24 mouse cellular contexts compared by ENCODE assay signal in genomic region chr11:4224223-4224622, GRCm38 (mm10). TPM values are rescaled to one million over a fixed set of nuclear protein-coding genes. Genes with fewer than 3 reads are reported as not detected.
DNase-seq lines count a peak whose midpoint lies in the region; ATAC-seq and TF ChIP-seq lines count a peak whose summit lies in the region.
"Had no signal": no experiment of that assay in that cellular context is flagged by ENCODE, and none has a peak within 500 bp of the region (broad histone marks: within the 10 kb centered on the region; RNA-seq: fewer than 3 reads in every experiment).

No protein-coding gene starts in this region.

- no peak for TF ChIP-seq CTCF in liver, adult 2 months (IDR thresholded peaks at IDR 0.05; ENCODE audit: low read depth, low read length)

- peak overlapping the region; percentile 28; the same call in 1 of the 2 replicates for H3K4me2 ChIP-seq in heart, embryonic 12.5 days
- H3K4me2 ChIP-seq in liver, embryonic 16.5 days (ENCODE audit: low read depth, low read length): peak overlapping the region; percentile 76
- H3K4me2 ChIP-seq: embryonic facial prominence, embryonic 13.5 days; kidney, embryonic 15.5 days; midbrain, embryonic 12.5 days; neural tube, embryonic 15.5 days had no signal

- peak; percentile 68 for DNase-seq in adrenal gland, adult 2 months
- DNase-seq in adrenal gland, postnatal 4 days (ENCODE audit: low spot score in 2 of 2): no peak
- no peak for DNase-seq in heart, adult 11 months
- DNase-seq in liver, adult 2 months (ENCODE audit: extremely low read depth, low read depth, low spot score): peak; percentile 42
- no peak for DNase-seq in thymus, postnatal 0 days (ENCODE audit: low spot score)
- DNase-seq in B cell, adult 2 months: no peak
- DNase-seq: cerebellum, adult 2 months; cerebellum, postnatal 25 days; embryo, embryonic 11 days; gastrocnemius, postnatal 10 days; heart, adult 18-20 months; kidney, postnatal 36 days; lung, postnatal 10 days; thymus, adult 2 months had no signal

- no peak for ATAC-seq in heart, embryonic 12.5 days (ENCODE audit: insufficient number of reproducible peaks, low FRiP score)
- ATAC-seq in liver, embryonic 16.5 days (ENCODE audit: low read depth): 0 out of 2 replicates have a peak, but pooled peaks have one; percentile 10
- ATAC-seq: forebrain, embryonic 16.5 days; hindbrain, postnatal 0 days had no signal

- no peak overlapping the region for H3K9ac ChIP-seq in heart, embryonic 12.5 days
- H3K9ac ChIP-seq in liver, adult 2 months (ENCODE audit: low read depth, low read length): no peak overlapping the region
- peak overlapping the region; percentile 75 for H3K9ac ChIP-seq in liver, embryonic 16.5 days (ENCODE audit: low read depth, low read length)
- H3K9ac ChIP-seq: embryonic facial prominence, embryonic 13.5 days; kidney, embryonic 15.5 days; midbrain, embryonic 12.5 days; neural tube, embryonic 15.5 days had no signal

- H3K4me1 ChIP-seq in heart, embryonic 12.5 days (replicated peaks): peaks cover 7% of the 10 kb centered on the region
- H3K4me1 ChIP-seq in liver, adult 2 months (ENCODE audit: control insufficient read depth, insufficient read depth, low read length): peaks cover 4% of the 10 kb centered on the region; the same call in 1 of the 2 replicates
- H3K4me1 ChIP-seq in liver, embryonic 16.5 days (ENCODE audit: control insufficient read depth, low read depth, low read length): peaks cover 73% of the 10 kb centered on the region

- H3K27ac ChIP-seq in heart, embryonic 12.5 days (ENCODE audit: poor library complexity, severe bottlenecking): no peak overlapping the region
- H3K27ac ChIP-seq in liver, adult 2 months (replicated peaks; ENCODE audit: insufficient read depth, low read depth, low read length): no peak overlapping the region
- peak overlapping the region; percentile 90 for H3K27ac ChIP-seq in liver, embryonic 16.5 days (ENCODE audit: low read length)
- H3K27ac ChIP-seq: embryonic facial prominence, embryonic 13.5 days; hindbrain, postnatal 0 days; kidney, embryonic 15.5 days; midbrain, embryonic 12.5 days; neural tube, embryonic 15.5 days had no signal

- whole genome bisulfite sequencing in heart, embryonic 12.5 days: 28% methylated on average over 2 of the region's 2 CpGs
- 25% methylated on average over 2 of the region's 2 CpGs for whole genome bisulfite sequencing in liver, adult 2 months
- 54% methylated on average over 2 of the region's 2 CpGs for WGBS in liver, embryonic 16.5 days (ENCODE audit: insufficient replicate concordance)

- peaks cover 16% of the 10 kb centered on the region; the same call in 1 of the 2 replicates for H3K27me3 ChIP-seq in heart, embryonic 12.5 days (replicated peaks)
- H3K27me3 ChIP-seq in liver, adult 2 months (ENCODE audit: control insufficient read depth, insufficient read depth, low read length): no peaks in the 10 kb centered on the region
- H3K27me3 ChIP-seq in liver, embryonic 16.5 days (ENCODE audit: control insufficient read depth, insufficient read depth, low read depth, low read length): peaks cover 8% of the 10 kb centered on the region

- no peaks in the 10 kb centered on the region for H3K36me3 ChIP-seq in heart, embryonic 12.5 days
- H3K36me3 ChIP-seq in liver, adult 2 months (ENCODE audit: control insufficient read depth, insufficient read depth, low read length): no peaks in the 10 kb centered on the region
- H3K36me3 ChIP-seq in liver, embryonic 16.5 days (ENCODE audit: control insufficient read depth, insufficient read depth): no peaks in the 10 kb centered on the region
- H3K36me3 ChIP-seq: embryonic facial prominence, embryonic 13.5 days; kidney, embryonic 15.5 days; midbrain, embryonic 12.5 days; neural tube, embryonic 15.5 days had no signal

- H3K79me2 ChIP-seq in liver, adult 2 months (ENCODE audit: control insufficient read depth, insufficient read depth, low read length): no peaks in the 10 kb centered on the region

- peak overlapping the region; percentile 2; the same call in 1 of the 2 replicates for H3K4me3 ChIP-seq in heart, embryonic 12.5 days
- H3K4me3 ChIP-seq in liver, adult 2 months (ENCODE audit: insufficient read depth, low read depth, low read length): no peak overlapping the region
- peak overlapping the region; percentile 71 for H3K4me3 ChIP-seq in liver, embryonic 16.5 days (ENCODE audit: low read depth, low read length)
- H3K4me3 ChIP-seq: embryonic facial prominence, embryonic 13.5 days; kidney, embryonic 15.5 days; midbrain, embryonic 12.5 days; neural tube, embryonic 15.5 days had no signal

- no peaks in the 10 kb centered on the region for H3K9me3 ChIP-seq in heart, embryonic 12.5 days (replicated peaks)
- H3K9me3 ChIP-seq in liver, embryonic 16.5 days (replicated peaks; ENCODE audit: control insufficient read depth, low read length): no peaks in the 10 kb centered on the region
- H3K9me3 ChIP-seq: embryonic facial prominence, embryonic 13.5 days; kidney, embryonic 15.5 days; midbrain, embryonic 12.5 days; neural tube, embryonic 15.5 days had no signal

- TF ChIP-seq POLR2A in liver, adult 2 months (IDR thresholded peaks at IDR 0.05; ENCODE audit: extremely low read depth, insufficient read depth, low read length): no peak

RNA-seq across cellular contexts. Expression of gene Castor1, which starts 6.2 kb away (rescaled TPM):
- total RNA-seq in adrenal gland, adult 2 months (2021): 1 to 10 TPM; 3.5 to 4.1 TPM
- 11.6 and 14.6 TPM in 2 replicates for polyA plus RNA-seq in adrenal gland, adult 2 months (2012; rRNA removed)
- 1 to 10 TPM; 6.3 to 6.6 TPM for total RNA-seq in adrenal gland, postnatal 4 days (2021)
- polyA plus RNA-seq in heart, embryonic 12.5 days (2016; fragmentation: Nextera tagmentation; extraction: Ambion mirVana): 3.4 and 3.8 TPM in 2 replicates
- 1.4 and 1.7 TPM in 2 replicates for total RNA-seq in liver, adult 2 months (2014; rRNA removed)
- polyA plus RNA-seq in liver, adult 2 months (2012; rRNA removed): 2.3 and 2.5 TPM in 2 replicates
- polyA plus RNA-seq in liver, embryonic 16.5 days (2015; fragmentation: Nextera tagmentation; extraction: Ambion mirVana): 1.2 and 1.7 TPM in 2 replicates
- 37.9 and 45.8 TPM in 2 replicates for polyA plus RNA-seq in thymus, postnatal 0 days (2015; fragmentation: Nextera tagmentation; extraction: Ambion mirVana)

RNA-seq across cellular contexts. Expression of gene Osm, which starts 12.0 kb away (rescaled TPM):
- total RNA-seq in adrenal gland, adult 2 months (2021): under 1 TPM in 1 of 2 experiments, not detected in 1; 0.45 TPM
- polyA plus RNA-seq in adrenal gland, adult 2 months (2012; rRNA removed): 0.13 and 0.17 TPM in 2 replicates
- total RNA-seq in adrenal gland, postnatal 4 days (2021): under 1 TPM; 0.11 to 0.23 TPM
- not detected in 2 replicates for polyA plus RNA-seq in heart, embryonic 12.5 days (2016; fragmentation: Nextera tagmentation; extraction: Ambion mirVana)
- 0.47 TPM in 1 of 2 replicates, not detected in the other for total RNA-seq in liver, adult 2 months (2014; rRNA removed)
- not detected in 2 replicates for polyA plus RNA-seq in liver, adult 2 months (2012; rRNA removed)
- 0.40 and 0.53 TPM in 2 replicates for polyA plus RNA-seq in liver, embryonic 16.5 days (2015; fragmentation: Nextera tagmentation; extraction: Ambion mirVana)
- 2.1 and 2.6 TPM in 2 replicates for polyA plus RNA-seq in thymus, postnatal 0 days (2015; fragmentation: Nextera tagmentation; extraction: Ambion mirVana)
- total RNA-seq: gastrocnemius, postnatal 10 days; hindbrain, postnatal 0 days; left cerebral cortex, postnatal 14 days had no signal
- polyA plus RNA-seq: embryonic facial prominence, embryonic 13.5 days; forebrain, embryonic 16.5 days; hindbrain, embryonic 11.5 days; kidney, embryonic 15.5 days; midbrain, embryonic 12.5 days; neural tube, embryonic 15.5 days had no signal

RNA-seq across cellular contexts. Expression of gene Lif, which starts 33.1 kb away (rescaled TPM):
- total RNA-seq in adrenal gland, adult 2 months (2021): under 1 TPM; 0.06 to 0.24 TPM
- 0.43 and 1.0 TPM in 2 replicates for polyA plus RNA-seq in adrenal gland, adult 2 months (2012; rRNA removed)
- total RNA-seq in adrenal gland, postnatal 4 days (2021): under 1 TPM; 0.76 to 0.99 TPM
- 0.24 and 0.63 TPM in 2 replicates for polyA plus RNA-seq in heart, embryonic 12.5 days (2016; fragmentation: Nextera tagmentation; extraction: Ambion mirVana)
- not detected in 2 replicates for total RNA-seq in liver, adult 2 months (2014; rRNA removed)
- polyA plus RNA-seq in liver, adult 2 months (2012; rRNA removed): 0.02 TPM in 2 replicates
- polyA plus RNA-seq in liver, embryonic 16.5 days (2015; fragmentation: Nextera tagmentation; extraction: Ambion mirVana): 0.02 TPM in 1 of 2 replicates, not detected in the other
- polyA plus RNA-seq in thymus, postnatal 0 days (2015; fragmentation: Nextera tagmentation; extraction: Ambion mirVana): 0.49 and 0.65 TPM in 2 replicates
- polyA plus RNA-seq: hindbrain, embryonic 11.5 days; midbrain, embryonic 12.5 days had no signal

RNA-seq across cellular contexts. Expression of gene Tbc1d10a, which starts 37.6 kb away (rescaled TPM):
- 10 to 100 TPM; 13.7 to 16.2 TPM for total RNA-seq in adrenal gland, adult 2 months (2021)
- polyA plus RNA-seq in adrenal gland, adult 2 months (2012; rRNA removed): 35.3 and 38.3 TPM in 2 replicates
- 10 to 100 TPM; 19.0 to 19.9 TPM for total RNA-seq in adrenal gland, postnatal 4 days (2021)
- polyA plus RNA-seq in heart, embryonic 12.5 days (2016; fragmentation: Nextera tagmentation; extraction: Ambion mirVana): 15.6 TPM in 2 replicates
- 23.4 and 23.6 TPM in 2 replicates for total RNA-seq in liver, adult 2 months (2014; rRNA removed)
- polyA plus RNA-seq in liver, adult 2 months (2012; rRNA removed): 18.5 and 22.9 TPM in 2 replicates
- polyA plus RNA-seq in liver, embryonic 16.5 days (2015; fragmentation: Nextera tagmentation; extraction: Ambion mirVana): 6.5 and 6.6 TPM in 2 replicates
- polyA plus RNA-seq in thymus, postnatal 0 days (2015; fragmentation: Nextera tagmentation; extraction: Ambion mirVana): 50.1 and 58.2 TPM in 2 replicates

Comparison
In these comparisons a context has a peak if more than half of its experiments do, and no peak if none do; other contexts are left out.
1. DNase-seq: peak in adrenal gland, adult 2 months (single experiment) and liver, adult 2 months (single experiment); none in adrenal gland, postnatal 4 days (0 of 2), heart, adult 11 months (single experiment), thymus, postnatal 0 days (single experiment) and B cell, adult 2 months (0 of 2).